Mouse (Mus musculus) neutrophil, adult 5-6 weeks (primary cell): ENCODE results near the gene Mrpl33. TPM values are rescaled to one million over a fixed set of nuclear protein-coding genes. Genes with fewer than 3 reads are reported as not detected.
"Not testable (repeated sequence)": the region's sequence is repeated elsewhere in the genome, so short reads cannot be mapped to it uniquely, and the experiment has no call there.

ENCODE experiments used
- ATAC-seq: fragments of 151-379, 151-347 bp; 2 replicates; pipeline ENCODE4 v1.8.0; 2017; ENCODE audit warnings: mild to moderate bottlenecking, moderate TSS enrichment; ENCODE audit not compliant: insufficient number of reproducible peaks, poor library complexity, low FRiP score, severe bottlenecking; ENCODE audit errors: extremely low read depth
- total RNA-seq: library from RNA; stranded (forward); fragments of 200-1000 nt; gene quantifications from 2 replicates; pipeline ENCODE4 v1.2.3, GENCODE M21; 2017

Gene Mrpl33
- total RNA-seq, 1 experiment from 2014 or later = 247 TPM

- ATAC-seq = no peak
Measured at GRCm38 (mm10) chr5:31630064-31630463, 33.3 kb downstream of the Mrpl33 start.

DNA sequence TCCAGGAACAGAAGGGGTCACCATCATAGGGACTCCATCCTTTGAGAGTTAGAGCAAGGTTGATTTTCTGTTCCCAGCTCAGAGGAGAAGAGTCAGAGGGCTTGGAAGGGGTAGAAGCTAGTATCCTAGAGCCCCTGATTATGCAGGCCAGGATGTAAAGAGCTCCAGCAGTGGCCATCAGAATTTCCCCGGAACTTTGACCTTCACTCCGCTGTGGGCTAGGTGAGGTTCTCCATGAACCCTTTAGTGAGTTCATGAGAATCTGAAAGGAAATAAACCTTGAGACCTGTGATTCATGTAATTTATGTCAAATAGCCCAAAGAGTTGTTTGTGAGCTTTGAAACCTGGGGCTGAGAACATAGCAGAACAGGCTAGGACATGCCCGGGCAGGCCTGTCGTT, 34.4 kb downstream of the Mrpl33 start:
- not testable (repeated sequence) for ATAC-seq

DNA sequence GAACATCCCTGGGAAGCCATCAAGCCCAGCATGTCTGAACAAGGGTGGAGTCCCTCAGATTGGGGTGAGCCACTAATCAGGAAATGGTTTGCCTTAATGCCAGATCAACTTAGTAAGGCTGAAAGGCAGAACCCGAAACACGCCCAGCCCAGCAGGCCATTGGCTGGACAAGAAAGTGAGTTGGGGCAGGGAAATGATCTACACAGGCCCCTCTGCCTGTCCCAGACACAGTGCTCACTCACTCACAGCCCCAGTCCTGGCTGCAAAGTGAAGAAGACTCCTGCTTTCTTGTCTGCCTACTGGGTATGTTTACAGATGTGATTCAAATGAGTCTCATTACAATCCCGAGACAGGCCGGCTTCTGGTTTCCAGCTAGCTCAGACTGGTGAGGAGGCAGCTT, 37.4 kb downstream of the Mrpl33 start:
- no peak for ATAC-seq

DNA sequence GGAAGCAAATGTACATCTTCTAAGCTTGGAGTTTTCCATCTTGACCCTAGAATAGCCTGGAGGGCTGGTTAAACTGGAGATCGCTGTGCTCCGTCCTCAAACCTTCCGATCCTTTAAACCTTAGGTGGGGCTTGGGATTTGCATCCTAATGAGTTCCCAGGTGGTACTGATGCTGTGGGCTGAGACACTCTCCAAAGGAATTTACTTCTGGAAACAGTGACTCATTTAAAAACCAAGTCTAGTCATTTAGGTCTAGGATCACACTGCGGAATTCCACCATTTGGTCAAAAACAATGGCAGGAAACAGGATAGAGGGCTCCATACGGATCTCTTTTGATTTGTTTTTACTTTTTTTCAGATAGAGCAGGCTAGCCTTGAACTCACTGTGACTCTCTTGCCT, 37.9 kb downstream of the Mrpl33 start:
- no peak for ATAC-seq

DNA sequence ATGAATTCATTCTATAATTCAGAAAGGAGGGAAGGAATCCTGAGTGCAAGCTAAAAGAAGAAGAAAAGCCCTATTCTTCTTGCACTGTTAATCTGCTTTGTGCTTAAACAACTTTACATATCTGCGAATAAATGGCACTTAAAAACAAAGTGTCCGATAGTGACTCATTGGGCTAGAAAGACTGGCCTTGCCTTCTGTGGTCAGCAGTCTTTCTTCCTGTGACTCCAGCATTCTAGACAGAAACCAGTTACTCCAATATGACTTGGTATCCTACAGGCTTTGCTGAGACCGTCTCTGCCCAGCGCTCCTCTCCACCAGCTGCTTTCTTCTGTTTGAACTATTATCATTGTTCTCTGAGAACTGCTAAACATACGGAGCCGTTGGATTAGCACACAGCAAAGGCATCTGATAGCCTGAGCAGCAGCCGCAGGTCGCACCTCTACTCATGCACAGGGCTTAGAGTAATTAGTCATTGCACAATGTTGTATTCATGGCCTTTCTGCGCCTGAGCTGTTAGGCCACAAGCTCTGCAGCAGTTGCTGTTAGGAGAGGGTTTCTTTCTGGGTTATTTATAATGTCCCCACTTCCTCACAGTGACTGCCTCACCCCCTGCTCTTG, 40.0 kb downstream of the Mrpl33 start:
- ATAC-seq = peak; percentile 27; the same call in 1 of the 2 replicates

DNA sequence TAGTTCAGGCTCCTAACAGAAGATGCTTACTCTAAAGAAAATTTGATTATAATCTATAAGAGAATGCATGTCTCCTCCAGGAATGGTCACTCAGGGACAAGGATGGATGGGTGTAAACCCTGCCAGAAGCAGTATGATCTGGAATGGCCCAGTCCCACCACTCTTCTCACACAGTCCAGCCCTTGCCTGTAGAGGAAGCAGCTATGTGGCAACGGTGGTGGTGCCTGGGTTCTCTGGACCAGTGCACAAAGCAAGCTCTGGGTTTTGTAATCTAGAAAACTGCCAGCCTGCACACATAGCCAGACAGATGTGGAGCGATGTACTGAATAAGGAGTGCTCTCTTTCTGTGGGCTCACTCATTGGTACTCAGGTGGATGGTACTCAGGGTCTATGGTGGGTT, 43.8 kb downstream of the Mrpl33 start:
- no peak for ATAC-seq

GRCm38 (mm10) chr5:31642300-31642699, 45.6 kb downstream of the Mrpl33 start:
- ATAC-seq = no peak

DNA sequence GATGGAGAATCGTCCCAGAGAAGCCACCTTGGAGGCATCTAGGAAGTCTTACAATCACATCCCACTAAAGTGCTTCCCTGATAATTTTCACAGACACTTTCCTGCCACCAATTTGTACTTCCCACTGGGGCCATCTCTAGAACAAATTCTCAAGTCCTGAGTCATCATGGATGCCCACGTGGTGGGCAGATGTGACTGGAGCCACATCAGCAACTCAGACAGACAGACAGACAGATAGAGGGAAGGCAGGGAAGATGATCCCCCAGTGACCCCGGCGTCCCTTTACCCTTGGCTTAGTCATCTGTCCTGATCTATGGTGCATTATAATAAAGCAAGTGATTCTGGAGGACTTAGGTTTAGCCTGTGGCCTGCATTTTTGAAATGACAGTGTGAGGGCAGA, 47.5 kb downstream of the Mrpl33 start:
- no peak for ATAC-seq

GRCm38 (mm10) chr5:31644847-31645246, 48.1 kb downstream of the Mrpl33 start:
- no peak for ATAC-seq

- no peak for ATAC-seq
Measured at GRCm38 (mm10) chr5:31645798-31646197, 49.1 kb downstream of the Mrpl33 start.

DNA sequence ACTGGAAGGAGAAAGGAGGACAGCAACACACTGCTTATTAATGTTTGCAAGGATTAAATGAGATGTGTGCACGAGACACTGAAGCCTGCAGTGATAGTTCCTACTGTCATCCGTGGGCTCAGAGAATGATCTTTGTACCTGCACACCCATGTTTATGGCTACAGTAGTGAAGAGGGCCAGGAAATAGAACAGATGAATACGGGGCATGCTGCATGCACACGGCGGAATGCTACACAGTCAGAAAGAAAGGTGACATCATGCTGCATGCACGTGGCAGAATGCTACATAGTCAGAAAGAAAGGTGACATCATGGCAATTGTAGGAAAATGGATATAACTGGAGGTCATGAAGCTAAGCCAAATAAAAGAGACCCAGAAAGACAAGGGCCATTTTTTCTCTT, 49.8 kb downstream of the Mrpl33 start:
- no peak for ATAC-seq

DNA sequence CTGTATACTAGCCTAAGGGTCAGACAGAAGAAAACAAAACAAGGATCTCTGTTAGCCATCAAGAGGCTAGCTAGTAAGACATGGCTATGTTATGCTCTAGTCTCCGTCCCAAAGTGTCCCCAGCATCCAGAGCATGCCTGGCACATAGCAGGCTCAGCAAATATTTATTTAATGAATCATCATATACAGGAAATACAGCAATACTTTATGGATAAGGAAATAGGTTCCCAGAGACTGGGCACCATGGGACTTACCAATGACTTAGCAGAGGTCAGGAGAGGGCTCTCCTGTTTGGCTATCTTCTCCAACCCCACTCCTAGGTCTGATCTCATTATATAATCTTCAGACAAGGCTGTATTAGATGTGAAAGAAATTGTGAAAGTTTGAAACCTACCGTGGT, 50.6 kb downstream of the Mrpl33 start:
- no peak for ATAC-seq

DNA sequence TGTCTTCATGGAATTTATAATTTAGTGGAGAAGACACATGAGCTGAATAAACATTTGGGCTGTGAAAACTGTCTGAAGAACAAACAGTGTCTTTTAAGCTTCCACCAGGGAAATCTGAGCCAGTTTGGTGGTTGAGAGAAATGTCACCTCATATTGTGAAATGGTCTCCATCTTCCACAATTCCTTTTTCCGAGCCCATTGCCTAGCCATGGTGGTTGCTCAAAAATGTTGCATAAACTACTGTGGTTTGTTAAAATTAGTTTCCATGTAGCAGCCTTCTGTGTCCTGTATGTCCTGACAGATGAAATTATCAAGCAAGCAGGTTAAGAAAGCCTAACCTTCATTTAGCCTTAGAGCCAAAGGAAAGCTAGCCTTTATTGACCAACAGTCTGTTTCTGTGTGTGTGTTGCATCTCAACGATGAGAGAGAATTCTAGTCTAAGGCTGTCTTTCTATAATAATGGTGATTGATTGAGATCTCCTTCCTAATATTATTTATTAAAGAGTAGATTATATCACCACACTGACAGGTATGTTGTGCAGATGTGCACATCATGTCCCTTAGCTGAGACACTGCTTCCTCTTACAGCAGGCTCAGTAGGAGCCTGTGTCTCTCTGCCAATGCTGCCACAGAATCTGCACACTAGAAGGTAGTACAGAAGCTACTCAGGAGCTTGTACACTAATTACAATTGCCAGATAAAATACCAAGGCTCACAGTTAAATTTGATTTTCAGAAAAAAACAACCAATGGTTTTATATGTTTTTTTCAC, 54.0 kb downstream of the Mrpl33 start:
- no peak for ATAC-seq

- ATAC-seq = no peak
Measured at GRCm38 (mm10) chr5:31655688-31656190, 59.0 kb downstream of the Mrpl33 start.

GRCm38 (mm10) chr5:31666176-31666575, 69.4 kb downstream of the Mrpl33 start:
- ATAC-seq = no peak

DNA sequence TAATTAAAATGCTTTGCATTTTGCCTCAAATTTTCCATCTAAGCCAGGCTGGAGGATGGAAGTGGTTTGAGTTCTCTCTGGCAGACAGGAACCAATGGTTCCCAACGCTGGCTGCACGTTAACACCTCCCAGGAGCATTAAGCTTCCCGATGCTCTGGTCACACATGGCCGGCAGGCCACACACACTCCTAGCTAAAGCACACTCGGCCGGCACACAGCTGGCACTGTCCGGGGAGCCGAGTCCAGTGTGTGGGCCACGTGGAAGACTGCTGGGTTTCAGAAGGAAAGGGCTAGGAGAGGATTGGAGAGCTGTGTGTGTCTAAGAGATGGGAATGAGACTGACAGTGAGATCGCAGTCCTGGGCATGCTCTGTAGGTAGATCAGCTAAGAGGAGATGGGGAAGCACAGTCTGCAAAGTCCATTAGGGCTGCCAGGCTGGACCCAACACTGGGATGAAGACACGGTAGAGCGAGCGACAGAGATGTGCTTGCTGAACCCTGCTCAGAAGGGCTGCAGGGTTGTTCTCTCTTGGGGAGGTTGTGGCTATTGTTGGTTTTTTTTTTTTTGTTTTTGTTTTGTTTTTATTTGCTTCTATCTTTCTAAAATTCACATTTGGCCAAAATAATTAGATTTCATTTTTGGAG, 71.7 kb downstream of the Mrpl33 start:
- no peak for ATAC-seq

DNA sequence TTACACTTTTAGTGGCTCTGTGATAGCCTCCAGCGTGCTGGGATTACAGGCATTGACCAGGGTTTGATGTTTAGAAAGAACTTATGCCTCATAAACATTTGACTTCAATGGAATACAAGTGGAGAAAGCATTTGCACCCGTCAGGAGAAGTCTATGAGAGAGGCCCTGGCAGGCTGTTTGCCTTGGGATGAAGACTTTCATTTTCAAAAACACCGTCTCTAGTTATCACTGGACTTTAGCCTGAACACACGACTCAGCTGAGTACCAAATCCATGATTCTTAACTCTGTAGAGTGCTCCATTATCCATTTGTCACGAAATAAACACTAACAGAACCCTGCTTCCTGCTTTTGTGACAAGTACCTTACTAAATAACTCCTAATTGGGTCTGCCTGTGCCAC, 73.2 kb downstream of the Mrpl33 start:
- ATAC-seq = no peak

DNA sequence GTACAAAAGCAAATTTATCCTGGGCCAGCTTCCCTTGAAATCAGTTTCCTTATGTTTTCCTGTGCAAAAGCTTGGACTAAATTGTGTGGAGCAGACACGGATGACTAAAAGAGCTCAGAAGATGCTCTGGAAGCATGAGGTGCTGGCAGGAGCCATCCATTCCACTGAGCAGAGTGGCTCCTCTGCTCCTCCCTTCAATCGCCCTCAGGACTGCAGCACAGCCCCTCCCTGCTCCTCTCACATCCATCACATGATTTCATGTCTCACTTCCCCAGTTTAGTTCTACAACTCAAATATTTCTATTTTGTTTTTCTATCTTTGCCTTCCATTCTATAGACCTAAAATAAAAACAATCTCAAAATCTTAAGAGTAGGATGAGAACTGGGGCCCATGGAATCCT, 74.4 kb downstream of the Mrpl33 start:
- ATAC-seq = no peak

- ATAC-seq = no peak
Measured at GRCm38 (mm10) chr5:31673431-31673830, 76.7 kb downstream of the Mrpl33 start.

- no peak for ATAC-seq
Measured at GRCm38 (mm10) chr5:31678000-31678399, 81.3 kb downstream of the Mrpl33 start.
